Mouse (Mus musculus): Measurements from ENCODE around the gene Olfr1264.

Gene Olfr1264

DNA sequence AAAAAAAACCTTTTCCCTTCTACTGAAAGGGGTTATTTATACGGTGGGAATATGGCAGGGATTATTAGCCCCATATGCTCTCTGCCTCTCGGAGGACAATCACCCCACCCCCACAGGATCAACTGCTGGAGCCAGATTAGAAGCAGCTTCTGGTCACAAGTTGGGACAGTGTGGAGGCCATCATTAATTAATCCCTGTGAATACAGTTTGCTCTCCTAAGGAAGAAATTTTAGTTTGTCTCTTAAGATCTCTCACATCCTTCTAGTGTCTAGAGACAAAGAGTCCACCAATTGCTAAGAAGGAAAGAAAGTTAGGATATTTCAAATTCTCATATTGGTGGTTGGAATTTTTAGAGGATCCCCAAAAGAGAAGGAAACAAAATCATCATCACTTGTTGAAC lies at the start of gene Olfr1264:
Gene Olfr1264, minus strand, starts transcription at position 101 of the 400 bp plus-strand sequence.
- no peak for DNase-seq

DNA sequence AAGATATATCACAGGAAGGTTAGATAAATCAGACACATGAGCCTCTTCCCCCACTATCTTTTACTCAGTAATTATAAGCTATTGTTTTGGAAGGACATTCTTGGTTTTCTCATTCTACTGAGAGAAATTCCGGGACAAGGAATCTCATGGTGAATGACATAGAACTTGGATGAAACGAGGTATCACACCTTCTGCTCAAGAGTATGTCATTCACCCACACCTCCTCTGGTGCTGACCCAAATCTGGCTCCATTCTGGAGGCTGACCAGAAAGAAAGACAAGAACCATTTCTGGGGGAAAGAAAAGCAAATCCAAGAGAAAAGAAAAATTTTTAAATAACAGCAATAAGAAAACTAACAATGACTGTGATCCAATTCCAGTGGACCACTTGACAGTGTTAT lies 44.7 kb upstream of the Olfr1264 start:
- no peak for DNase-seq

DNA sequence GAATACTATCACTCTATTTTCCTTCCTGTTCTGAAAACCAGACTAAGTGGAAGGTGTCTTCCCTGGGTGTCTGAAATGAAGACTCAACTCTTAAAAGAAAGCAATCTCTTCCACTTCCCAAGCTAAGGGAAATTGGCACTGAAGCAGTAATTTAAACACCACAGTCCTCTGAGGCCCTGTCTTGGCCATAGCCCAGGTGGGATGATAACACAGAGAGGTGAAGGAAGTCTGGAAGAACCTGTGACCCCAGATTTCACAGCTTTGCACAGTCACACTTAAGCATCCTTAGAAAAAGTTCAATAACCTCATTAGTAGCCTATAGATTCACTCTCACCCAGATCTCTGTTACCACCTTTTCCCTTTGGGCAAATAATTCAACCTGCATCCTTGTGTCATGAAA lies 38.1 kb upstream of the Olfr1264 start, which contains the start of gene Olfr140:
Gene Olfr140, minus strand, starts transcription at position 101 of the 400 bp plus-strand sequence.
- DNase-seq: no peak

DNA sequence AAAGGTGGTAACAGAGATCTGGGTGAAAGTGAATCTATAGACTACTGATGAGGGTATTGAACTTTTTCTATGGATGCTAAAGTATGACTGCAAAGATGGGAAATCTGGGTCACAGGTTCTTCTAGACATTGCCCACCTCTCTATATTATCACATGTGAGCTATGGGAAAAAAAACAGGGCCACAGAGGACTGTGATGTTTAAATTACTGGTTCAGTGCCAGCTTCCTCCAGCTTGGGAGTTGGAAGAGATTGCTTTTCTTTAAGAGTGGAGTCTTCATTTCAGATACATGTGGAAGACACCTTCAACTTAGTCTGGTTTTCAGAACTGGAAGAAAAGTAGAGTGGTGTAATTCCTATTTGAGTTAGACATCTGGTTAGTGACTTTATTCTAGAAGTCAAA lies 9.7 kb upstream of the Olfr1264 start, which contains the start of gene Olfr1265:
Gene Olfr1265, plus strand, starts transcription at position 301 of the 400 bp plus-strand sequence.
- DNase-seq: no peak

DNA sequence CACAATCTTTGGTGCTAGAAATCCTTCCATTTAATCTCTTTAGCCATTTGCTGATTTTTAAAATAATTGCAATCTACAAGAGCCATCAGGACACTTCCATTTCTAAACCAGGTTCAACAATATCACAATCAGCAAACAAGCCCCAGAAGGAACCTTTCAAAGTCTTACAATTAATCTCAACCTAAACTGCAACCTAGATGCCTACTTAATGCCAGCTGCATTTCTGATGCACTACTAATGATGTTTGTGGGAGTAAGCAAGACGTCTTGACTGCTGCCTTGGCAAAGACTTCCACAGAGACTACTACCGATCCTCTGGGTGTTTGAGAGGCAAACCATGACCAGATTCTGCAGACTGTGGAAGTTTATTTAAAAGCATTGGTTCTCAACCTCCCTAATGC lies 13.5 kb downstream of the Olfr1264 start, which contains the start of gene Olfr1263:
Gene Olfr1263, plus strand, starts transcription at position 301 of the 400 bp plus-strand sequence.
- no peak for DNase-seq

DNA sequence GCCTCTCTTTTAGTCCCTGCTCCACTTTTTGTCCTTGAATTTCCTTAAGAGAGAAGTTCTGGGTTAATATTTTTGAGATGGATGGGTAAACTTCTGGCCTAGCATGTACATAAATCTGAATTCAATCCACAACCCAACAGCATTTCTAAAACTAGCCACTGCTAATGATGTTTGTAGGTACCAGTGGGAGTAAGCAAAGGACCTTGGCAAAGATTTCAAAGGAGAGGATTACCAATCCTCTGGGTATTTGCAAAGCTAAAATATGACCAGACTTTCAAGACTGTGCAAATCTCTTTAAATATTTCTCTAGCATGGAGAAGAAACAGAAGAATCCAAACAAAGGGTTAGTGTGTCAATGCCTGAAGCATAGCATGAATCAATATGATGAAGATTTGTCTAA lies 25.5 kb downstream of the Olfr1264 start, which contains the start of gene Olfr1262:
Gene Olfr1262, plus strand, starts transcription at position 301 of the 400 bp plus-strand sequence.
- no peak for DNase-seq

DNA sequence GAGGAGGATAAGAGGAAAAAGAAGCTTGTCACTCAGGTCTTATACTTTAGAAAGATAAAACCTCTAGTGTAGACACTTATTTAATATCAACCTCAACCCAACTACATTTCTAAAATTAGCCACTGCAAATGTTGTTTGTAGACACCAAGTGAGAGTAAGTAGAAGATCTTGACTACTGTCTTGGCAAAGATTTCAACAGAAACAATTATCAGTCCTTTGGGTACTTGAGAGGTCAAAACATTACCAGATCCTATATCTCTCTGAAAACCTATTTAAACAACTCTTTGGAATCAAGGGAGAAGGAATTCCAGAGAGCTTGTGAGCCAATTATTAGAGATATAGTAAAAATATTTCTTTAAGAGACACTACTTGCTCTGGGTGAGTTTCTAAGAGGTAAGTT lies 34.5 kb downstream of the Olfr1264 start, which contains the start of gene Olfr1261:
Gene Olfr1261, plus strand, starts transcription at position 301 of the 400 bp plus-strand sequence.
- DNase-seq: no peak

DNA sequence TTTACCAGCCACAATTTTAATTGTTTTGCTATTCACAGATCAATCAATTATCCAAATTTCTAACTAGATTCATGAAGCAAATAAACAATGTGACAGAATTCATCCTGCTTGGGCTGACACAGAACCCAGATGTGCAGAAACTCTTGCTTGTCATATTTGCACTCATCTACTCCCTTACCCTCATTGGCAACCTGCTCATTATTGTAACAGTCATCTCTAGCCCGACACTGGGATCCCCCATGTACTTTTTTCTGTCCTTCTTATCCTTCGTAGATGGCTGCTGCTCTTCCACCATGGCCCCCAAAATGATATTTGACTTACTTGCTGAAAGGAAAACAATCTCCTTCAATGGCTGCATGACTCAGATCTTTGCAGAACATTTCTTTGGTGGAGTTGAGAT lies 47.7 kb downstream of the Olfr1264 start:
- no peak for DNase-seq

DNA sequence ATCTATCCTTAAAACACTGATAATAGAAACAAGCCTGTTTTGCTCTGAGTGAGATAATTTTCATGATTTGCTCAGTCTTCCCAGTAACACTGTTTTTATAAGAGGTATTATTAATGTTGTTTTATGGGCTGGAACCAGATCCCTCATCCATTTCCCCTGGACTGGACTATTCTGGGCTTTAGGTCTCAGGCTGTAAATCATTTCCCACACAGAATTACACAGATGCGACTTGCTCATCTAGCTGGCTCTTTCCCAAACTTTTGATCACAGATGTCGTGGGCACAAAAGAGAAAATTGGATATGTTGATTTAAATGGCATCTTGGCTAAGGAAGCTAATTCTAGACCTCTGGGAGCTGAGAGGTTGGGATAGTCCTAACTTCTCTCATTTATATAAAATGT lies 51.2 kb downstream of the Olfr1264 start, which contains the start of gene Olfr1260:
Gene Olfr1260, plus strand, starts transcription at position 157 of the 400 bp plus-strand sequence.
- DNase-seq: no peak
